Mouse (Mus musculus) adipocyte (in vitro differentiated cells): ENCODE measurements at regions not wholly inside any gene's neighbourhood (a gene's known extent, or its start where the extent isn't known, plus 50 kb on each side); places are given as distances from the start of the nearest gene placed in this dataset.

Experiments
- DNase-seq: peaks from one replicate; pipeline ENCODE4 v3.0.0-alpha.2; 2016; ENCODE audit warnings: low spot score

GRCm38 (mm10) chr6:4811181-4811775 lies 64.2 kb downstream of the Peg10 start:
- no peak for DNase-seq

GRCm38 (mm10) chr6:4813206-4813605 lies 66.1 kb downstream of the Peg10 start:
- peak; percentile 53 for DNase-seq

- no peak for DNase-seq
These were observed 69.8 kb downstream of the Peg10 start for GRCm38 (mm10) chr6:4816856-4817255.

- DNase-seq, result no peak
These were observed 61.5 kb upstream of the Ppp1r9a start for GRCm38 (mm10) chr6:4841241-4841640.

- no peak for DNase-seq
These were observed 53.0 kb upstream of the Ppp1r9a start for GRCm38 (mm10) chr6:4849747-4850146.

- no peak for DNase-seq
These were observed 51.7 kb upstream of the Ppp1r9a start for GRCm38 (mm10) chr6:4851040-4851439.
